Mouse (Mus musculus) midbrain, embryonic 16.5 days (tissue): Measurements from ENCODE around the gene Tbk1. TPM values are rescaled to one million over a fixed set of nuclear protein-coding genes. Genes with fewer than 3 reads are reported as not detected.
A peak's percentile ranks its signal among the peaks of the same experiment; 100 is the strongest.

Experiments
- ATAC-seq: fragments of 200-750 bp; cut with Nextera tagmentation; 2 replicates; pipeline ENCODE4 v1.8.0; 2017; ENCODE audit warnings: moderate TSS enrichment
- H3K27ac ChIP-seq: fragments of 300-500 bp; sonication (generic); 2 replicates; pipeline ENCODE4 v1.5.1; 2014; ENCODE audit warnings: mild to moderate bottlenecking, low read length, mixed read lengths
- H3K27me3 ChIP-seq: fragments of 300-500 bp; sonication (generic); 2 replicates; pipeline ENCODE4 v1.6.1; 2014; ENCODE audit warnings: low read depth, low read length, mixed read lengths; ENCODE audit not compliant: control insufficient read depth, insufficient read depth
- H3K36me3 ChIP-seq: fragments of 300-500 bp; sonication (generic); 2 replicates; pipeline ENCODE4 v1.6.1; 2014; ENCODE audit warnings: mild to moderate bottlenecking, low read length, moderate library complexity, mixed read lengths; ENCODE audit not compliant: control insufficient read depth, insufficient read depth
- H3K4me1 ChIP-seq: fragments of 300-500 bp; sonication (generic); 2 replicates; pipeline ENCODE4 v1.6.1; 2014; ENCODE audit warnings: mild to moderate bottlenecking, low read length, mixed read lengths; ENCODE audit not compliant: control insufficient read depth, insufficient read depth
- H3K4me2 ChIP-seq: fragments of 300-500 bp; sonication (generic); 2 replicates; pipeline ENCODE4 v1.6.1; 2014; ENCODE audit warnings: mild to moderate bottlenecking, low read length, mixed read lengths
- H3K4me3 ChIP-seq: fragments of 300-500 bp; sonication (generic); 2 replicates; pipeline ENCODE4 v1.5.1; 2014; ENCODE audit warnings: low read depth, mild to moderate bottlenecking, low read length, moderate library complexity, mixed read lengths
- H3K9ac ChIP-seq: fragments of 300-500 bp; sonication (generic); 2 replicates; pipeline ENCODE4 v1.6.1; 2014; ENCODE audit warnings: low read depth, low read length, mixed read lengths
- H3K9me3 ChIP-seq: fragments of 300-500 bp; sonication (generic); replicated peaks from 2 replicates; pipeline ENCODE4 v1.6.1; 2014; ENCODE audit warnings: mild to moderate bottlenecking, low read length, mixed read lengths; ENCODE audit not compliant: control insufficient read depth, poor library complexity, severe bottlenecking
- WGBS: fragments of 180-500 bp; shearing (Covaris S2); extraction: QIAGEN DNeasy Blood & Tissue Kit; methylation state at CpG from one replicate; pipeline ENCODE4 v1.1.7; 2014; 5-methylcytosine and 5-hydroxymethylcytosine counted together
- polyA plus RNA-seq: library from polyadenylated mRNA; unstranded; fragments of >200 nt; fragmentation: Nextera tagmentation; extraction: Ambion mirVana; gene quantifications from 2 replicates; pipeline ENCODE4 v1.2.1, GENCODE M21; 2015

The Tbk1 gene
- polyA plus RNA-seq, 1 experiment from 2014 or later, result 35.9 TPM

- Histone ChIP-seq H3K4me3 (no peak overlapping the region), H3K9ac (no peak overlapping the region), H3K9me3 (no peaks in the 10 kb centered on the region), H3K27me3 (no peaks in the 10 kb centered on the region), H3K4me2 (no peak overlapping the region), H3K4me1 (peaks cover 9% of the 10 kb centered on the region), H3K36me3 (peaks cover 23% of the 10 kb centered on the region), H3K27ac (no peak overlapping the region)
- WGBS, result 93% methylated on average over 8 of the region's 8 CpGs
- ATAC-seq, result no peak
These were observed 4.3 kb downstream of the Tbk1 start for GRCm38 (mm10) chr10:121582287-121582686.

DNA sequence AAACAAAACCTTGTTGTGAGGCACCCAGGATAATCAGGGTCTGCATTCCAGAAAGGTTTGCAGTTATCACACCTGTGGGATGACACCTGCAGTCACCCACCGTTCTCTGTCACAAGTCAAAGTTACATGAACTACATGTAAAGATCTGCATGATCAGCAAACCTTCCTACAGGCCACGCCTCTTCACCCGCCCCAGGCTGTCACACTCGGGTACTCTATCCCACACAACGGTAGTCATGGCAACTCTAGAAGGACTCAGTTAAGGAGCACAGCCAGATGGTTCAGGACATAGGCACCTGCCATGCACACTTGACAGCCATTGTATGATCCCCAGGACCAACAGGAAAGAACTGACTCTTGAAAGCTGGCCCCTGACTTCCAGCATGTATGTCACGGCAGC is 5.2 kb downstream of the Tbk1 start:
- no peak for ATAC-seq
- Histone ChIP-seq H3K4me2 (no peak overlapping the region), H3K27me3 (no peaks in the 10 kb centered on the region), H3K4me3 (no peak overlapping the region), H3K27ac (no peak overlapping the region), H3K9ac (no peak overlapping the region), H3K4me1 (peaks cover 9% of the 10 kb centered on the region), H3K9me3 (no peaks in the 10 kb centered on the region), H3K36me3 (peaks cover 23% of the 10 kb centered on the region)
- 70% methylated on average over 6 of the region's 6 CpGs for WGBS

GRCm38 (mm10) chr10:121580381-121580780 is 6.2 kb downstream of the Tbk1 start:
- no peak for ATAC-seq
- no peaks in the 10 kb centered on the region for H3K9me3 ChIP-seq
- no peaks in the 10 kb centered on the region for H3K27me3 ChIP-seq
- WGBS, result 97% methylated on average over 5 of the region's 5 CpGs
- peaks cover 4% of the 10 kb centered on the region for H3K4me1 ChIP-seq
- no peak overlapping the region for H3K27ac ChIP-seq
- no peak overlapping the region for H3K9ac ChIP-seq
- no peak overlapping the region for H3K4me3 ChIP-seq
- peaks cover 27% of the 10 kb centered on the region for H3K36me3 ChIP-seq
- no peak overlapping the region for H3K4me2 ChIP-seq

DNA sequence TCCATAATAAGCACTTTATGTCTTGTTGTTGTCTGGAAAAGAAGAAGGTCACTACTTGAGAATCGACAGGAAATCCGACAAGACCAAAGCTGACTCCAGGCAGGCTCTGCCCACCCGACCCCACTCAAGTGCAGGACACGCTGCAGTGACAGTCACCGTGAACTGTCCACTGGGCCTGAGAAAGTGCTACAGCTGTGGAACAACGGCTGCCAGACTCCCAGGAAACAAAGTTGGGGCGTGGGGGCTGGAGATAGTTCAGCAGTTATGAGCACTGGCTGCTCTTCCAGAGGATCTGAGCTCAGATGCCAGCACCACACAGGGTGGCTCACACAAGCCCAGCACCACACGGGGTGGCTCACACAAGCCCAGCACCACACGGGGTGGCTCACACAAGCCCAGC is 10.2 kb downstream of the Tbk1 start:
- ATAC-seq, result no peak
- no peaks in the 10 kb centered on the region; the same call in 1 of the 2 replicates for H3K9me3 ChIP-seq
- no peak overlapping the region for H3K27ac ChIP-seq
- H3K4me1 ChIP-seq, result no peaks in the 10 kb centered on the region
- H3K27me3 ChIP-seq, result no peaks in the 10 kb centered on the region
- 86% methylated on average over 9 of the region's 9 CpGs for WGBS
- H3K36me3 ChIP-seq, result peaks cover 28% of the 10 kb centered on the region
- H3K9ac ChIP-seq, result no peak overlapping the region
- no peak overlapping the region for H3K4me3 ChIP-seq
- H3K4me2 ChIP-seq, result no peak overlapping the region

DNA sequence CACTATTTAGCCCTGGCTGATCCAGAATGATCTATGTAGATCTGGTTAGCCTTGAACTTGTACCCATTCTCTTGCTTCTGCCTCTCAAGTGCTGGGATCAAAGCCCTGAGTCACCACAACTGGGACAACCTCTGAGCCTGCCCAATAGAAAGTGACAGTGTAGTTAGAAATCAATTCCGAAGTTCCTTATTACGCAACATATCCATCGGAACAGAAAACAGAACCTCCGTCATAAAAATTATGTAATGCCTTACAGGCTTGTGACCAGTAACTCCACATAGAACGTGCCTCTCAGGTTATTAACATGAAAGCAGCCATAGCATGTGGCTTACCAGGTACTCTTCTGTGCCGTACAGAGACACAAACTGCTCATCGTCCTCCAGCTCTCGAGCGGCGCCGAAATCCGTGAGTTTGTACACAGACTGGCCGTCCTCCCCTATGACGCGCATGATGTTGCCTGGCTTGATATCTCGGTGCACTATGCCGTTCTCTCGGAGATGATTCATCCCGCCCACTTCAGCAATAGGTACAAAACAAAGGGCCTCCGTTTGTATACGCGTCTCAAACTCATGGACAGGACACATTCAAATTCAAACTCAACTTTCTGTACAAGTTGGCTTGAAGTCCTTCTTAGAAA is 15.0 kb downstream of the Tbk1 start:
- peaks cover 21% of the 10 kb centered on the region for H3K36me3 ChIP-seq

GRCm38 (mm10) chr10:121571031-121571430 is 15.6 kb downstream of the Tbk1 start:
- Histone ChIP-seq H3K4me2 (no peak overlapping the region), H3K4me3 (no peak overlapping the region), H3K9me3 (no peaks in the 10 kb centered on the region; the same call in 1 of the 2 replicates), H3K36me3 (peaks cover 21% of the 10 kb centered on the region), H3K4me1 (peaks cover 18% of the 10 kb centered on the region), H3K27ac (no peak overlapping the region), H3K27me3 (no peaks in the 10 kb centered on the region), H3K9ac (no peak overlapping the region)
- ATAC-seq, result no peak
- 92% methylated on average over 3 of the region's 3 CpGs for WGBS

More for the DNA sequence above, 15.0 kb downstream of the Tbk1 start:
- Histone ChIP-seq H3K4me3 (no peak overlapping the region), H3K9ac (no peak overlapping the region), H3K9me3 (no peaks in the 10 kb centered on the region; the same call in 1 of the 2 replicates), H3K27ac (no peak overlapping the region), H3K27me3 (no peaks in the 10 kb centered on the region), H3K4me2 (no peak overlapping the region), H3K4me1 (peaks cover 18% of the 10 kb centered on the region)
- ATAC-seq, result no peak
- 97% methylated on average over 22 of the region's 22 CpGs for WGBS

- Histone ChIP-seq H3K27ac (peak overlapping the region; percentile 77), H3K4me3 (no peak overlapping the region), H3K4me1 (peaks cover 18% of the 10 kb centered on the region), H3K9ac (no peak overlapping the region), H3K36me3 (peaks cover 19% of the 10 kb centered on the region), H3K9me3 (no peaks in the 10 kb centered on the region; the same call in 1 of the 2 replicates), H3K27me3 (no peaks in the 10 kb centered on the region), H3K4me2 (peak overlapping the region; percentile 45)
- WGBS, result 35% methylated on average over 6 of the region's 6 CpGs
- peak; percentile 31; the same call in 1 of the 2 replicates for ATAC-seq
These were observed 16.8 kb downstream of the Tbk1 start for GRCm38 (mm10) chr10:121569796-121570195.

GRCm38 (mm10) chr10:121569001-121569589 is 17.5 kb downstream of the Tbk1 start:
- H3K4me3 ChIP-seq, result peak overlapping the region; percentile 21
- peak overlapping the region; percentile 77 for H3K27ac ChIP-seq
- peak overlapping the region; percentile 48; the same call in 1 of the 2 replicates for H3K9ac ChIP-seq
- 3% methylated on average over 23 of the region's 23 CpGs for WGBS
- H3K4me2 ChIP-seq, result peak overlapping the region; percentile 45
- peak; percentile 93 for ATAC-seq
- no peaks in the 10 kb centered on the region; the same call in 1 of the 2 replicates for H3K9me3 ChIP-seq
- peaks cover 15% of the 10 kb centered on the region for H3K36me3 ChIP-seq
- H3K4me1 ChIP-seq, result peaks cover 18% of the 10 kb centered on the region
- no peaks in the 10 kb centered on the region for H3K27me3 ChIP-seq

- Histone ChIP-seq H3K27ac (peak overlapping the region; percentile 77), H3K36me3 (peaks cover 15% of the 10 kb centered on the region), H3K9me3 (no peaks in the 10 kb centered on the region; the same call in 1 of the 2 replicates), H3K9ac (peak overlapping the region; percentile 48; the same call in 1 of the 2 replicates), H3K4me2 (peak overlapping the region; percentile 45), H3K4me3 (no peak overlapping the region; the same call in 1 of the 2 replicates), H3K27me3 (no peaks in the 10 kb centered on the region), H3K4me1 (peaks cover 18% of the 10 kb centered on the region)
- 39% methylated on average over 7 of the region's 7 CpGs for WGBS
- peak; percentile 37 for ATAC-seq
These were observed 18.1 kb downstream of the Tbk1 start for GRCm38 (mm10) chr10:121568534-121568933.
